In genomic region chr4:84674318-84675170, GRCm38 (mm10) we compare ENCODE assay signal across 9 mouse cellular contexts. TPM values are rescaled to one million over a fixed set of nuclear protein-coding genes. Genes with fewer than 3 reads are reported as not detected.
A peak's percentile ranks its signal among the peaks of the same experiment; 100 is the strongest.
DNase-seq lines count a peak whose midpoint lies in the region; ATAC-seq lines count a peak whose summit lies in the region.
"Had no signal": no experiment of that assay in that cellular context is flagged by ENCODE, and none has a peak within 500 bp of the region (broad histone marks: within the 10 kb centered on the region; RNA-seq: fewer than 3 reads in every experiment).

No protein-coding gene starts in this region.

- H3K27me3 ChIP-seq in intestine, embryonic 15.5 days (replicated peaks), result peaks cover 7% of the 10 kb centered on the region; the same call in 1 of the 2 replicates
- H3K27me3 ChIP-seq in liver, embryonic 15.5 days, result peaks cover 74% of the 10 kb centered on the region

- peak overlapping the region; percentile 70 for H3K4me3 ChIP-seq in intestine, embryonic 15.5 days (replicated peaks)
- peak overlapping the region; percentile 52 for H3K4me3 ChIP-seq in liver, embryonic 15.5 days (replicated peaks)

- H3K27ac ChIP-seq in intestine, embryonic 15.5 days, result peak overlapping the region; percentile 92
- no peak overlapping the region for H3K27ac ChIP-seq in liver, embryonic 15.5 days (replicated peaks)

- peak; percentile 85 for ATAC-seq in intestine, embryonic 15.5 days
- ATAC-seq in liver, embryonic 15.5 days (ENCODE audit: insufficient read depth), result no peak

- no peaks in the 10 kb centered on the region for H3K9me3 ChIP-seq in intestine, embryonic 15.5 days
- no peaks in the 10 kb centered on the region for H3K9me3 ChIP-seq in liver, embryonic 15.5 days (replicated peaks)

- H3K4me2 ChIP-seq in intestine, embryonic 15.5 days (replicated peaks), result peak overlapping the region; percentile 91
- peak overlapping the region; percentile 69 for H3K4me2 ChIP-seq in liver, embryonic 15.5 days

- H3K4me1 ChIP-seq in intestine, embryonic 15.5 days (replicated peaks), result no peaks in the 10 kb centered on the region; the same call in 1 of the 2 replicates
- peaks cover 2% of the 10 kb centered on the region; the same call in 1 of the 2 replicates for H3K4me1 ChIP-seq in liver, embryonic 15.5 days (replicated peaks)

- peak overlapping the region; percentile 71 for H3K9ac ChIP-seq in intestine, embryonic 15.5 days
- H3K9ac ChIP-seq in liver, embryonic 15.5 days, result no peak overlapping the region

- peak; percentile 97 for DNase-seq in heart, adult 11 months
- DNase-seq in heart, adult 8-10 months (ENCODE audit: low spot score), result no peak
- DNase-seq in adrenal gland, postnatal 36 days, result peak; percentile 65 to 75
- peak; percentile 64 for DNase-seq in gastrocnemius, postnatal 10 days
- peak; percentile 49 for DNase-seq in ovary, postnatal 10 days (ENCODE audit: low spot score)
- DNase-seq in spleen, adult 12 weeks (ENCODE audit: low spot score), result no peak

- no peaks in the 10 kb centered on the region for H3K36me3 ChIP-seq in intestine, embryonic 15.5 days
- H3K36me3 ChIP-seq in liver, embryonic 15.5 days (replicated peaks), result no peaks in the 10 kb centered on the region

- under 1% methylated on average over 78 of the region's 104 CpGs for WGBS in intestine, embryonic 15.5 days
- WGBS in liver, embryonic 15.5 days (ENCODE audit: insufficient replicate concordance), result under 1% methylated on average over 93 of the region's 104 CpGs

RNA-seq across cellular contexts. Expression of gene Bnc2, which starts 0.5 kb away (rescaled TPM):
- total RNA-seq in heart, adult 8-10 months (2022), result 1 to 10 TPM; 5.2 to 6.7 (median 5.5) TPM
- total RNA-seq in adrenal gland, postnatal 36 days (2021), result 10 to 100 TPM; 10.2 to 11.3 TPM
- 10 to 100 TPM in 1 of 2 experiments, 1 to 10 TPM in 1; 8.0 to 11.0 TPM for total RNA-seq in gastrocnemius, postnatal 10 days (2021)
- polyA plus RNA-seq in intestine, embryonic 15.5 days (2015; fragmentation: Nextera tagmentation; extraction: Ambion mirVana), result 16.3 and 18.0 TPM in 2 replicates
- 0.29 and 0.36 TPM in 2 replicates for polyA plus RNA-seq in liver, embryonic 15.5 days (2015; fragmentation: Nextera tagmentation; extraction: Ambion mirVana)
- total RNA-seq: MEL had no signal

Comparison
In these comparisons a context has a peak if more than half of its experiments do, and no peak if none do; other contexts are left out.
1. DNase-seq: peak in heart, adult 11 months (single experiment), adrenal gland, postnatal 36 days (2 of 2), gastrocnemius, postnatal 10 days (single experiment) and ovary, postnatal 10 days (single experiment); none in heart, adult 8-10 months (single experiment) and spleen, adult 12 weeks (single experiment).